Mouse (Mus musculus): Measurements from ENCODE around the gene Stac2.

Gene Stac2

GRCm38 (mm10) chr11:98037871-98038270, 15.4 kb downstream of the Stac2 start:
- DNase-seq (ENCODE audit: low read depth, low spot score), result no peak
- Histone ChIP-seq H3K27me3 (ENCODE audit: control insufficient read depth, insufficient read depth, low read length, poor library complexity, severe bottlenecking) (peaks cover 2% of the 10 kb centered on the region; the same call in 1 of the 2 replicates), H3K36me3 (ENCODE audit: control insufficient read depth, insufficient read depth, low read length, poor library complexity, severe bottlenecking) (peaks cover 4% of the 10 kb centered on the region; the same call in 1 of the 2 replicates)

- peaks cover 2% of the 10 kb centered on the region; the same call in 1 of the 2 replicates for H3K27me3 ChIP-seq (ENCODE audit: control insufficient read depth, insufficient read depth, low read length, poor library complexity, severe bottlenecking)
- H3K36me3 ChIP-seq (ENCODE audit: control insufficient read depth, insufficient read depth, low read length, poor library complexity, severe bottlenecking), result peaks cover 3% of the 10 kb centered on the region; the same call in 1 of the 2 replicates
- no peak for DNase-seq (ENCODE audit: low read depth, low spot score)
Observed at GRCm38 (mm10) chr11:98035977-98036377, 17.3 kb downstream of the Stac2 start.

- H3K27me3 ChIP-seq (ENCODE audit: control insufficient read depth, insufficient read depth, low read length, poor library complexity, severe bottlenecking), result peaks cover 2% of the 10 kb centered on the region; the same call in 1 of the 2 replicates
- H3K36me3 ChIP-seq (ENCODE audit: control insufficient read depth, insufficient read depth, low read length, poor library complexity, severe bottlenecking), result peaks cover 3% of the 10 kb centered on the region; the same call in 1 of the 2 replicates
- no peak for DNase-seq (ENCODE audit: low read depth, low spot score)
Observed at GRCm38 (mm10) chr11:98034840-98035239, 18.4 kb downstream of the Stac2 start.

- DNase-seq (ENCODE audit: low read depth, low spot score), result no peak
- peaks cover 3% of the 10 kb centered on the region; the same call in 1 of the 2 replicates for H3K36me3 ChIP-seq (ENCODE audit: control insufficient read depth, insufficient read depth, low read length, poor library complexity, severe bottlenecking)
- peaks cover 2% of the 10 kb centered on the region; the same call in 1 of the 2 replicates for H3K27me3 ChIP-seq (ENCODE audit: control insufficient read depth, insufficient read depth, low read length, poor library complexity, severe bottlenecking)
Observed at GRCm38 (mm10) chr11:98034061-98034460, 19.2 kb downstream of the Stac2 start.

- Histone ChIP-seq H3K27me3 (ENCODE audit: control insufficient read depth, insufficient read depth, low read length, poor library complexity, severe bottlenecking) (0 out of 2 replicates have a peak, but pooled peaks cover 2% of the 10 kb centered on the region), H3K36me3 (ENCODE audit: control insufficient read depth, insufficient read depth, low read length, poor library complexity, severe bottlenecking) (no peaks in the 10 kb centered on the region; the same call in none of the 2 replicates)
- peak; percentile 89 for DNase-seq (ENCODE audit: low read depth, low spot score)
Observed at GRCm38 (mm10) chr11:98031443-98031770, 21.9 kb downstream of the Stac2 start.

GRCm38 (mm10) chr11:98030701-98031442, 22.4 kb downstream of the Stac2 start:
- Histone ChIP-seq H3K36me3 (ENCODE audit: control insufficient read depth, insufficient read depth, low read length, poor library complexity, severe bottlenecking) (no peaks in the 10 kb centered on the region; the same call in none of the 2 replicates), H3K27me3 (ENCODE audit: control insufficient read depth, insufficient read depth, low read length, poor library complexity, severe bottlenecking) (no peaks in the 10 kb centered on the region)
- peak; percentile 49 for DNase-seq (ENCODE audit: low read depth, low spot score)

GRCm38 (mm10) chr11:98027785-98028184, 25.5 kb downstream of the Stac2 start:
- H3K36me3 ChIP-seq (ENCODE audit: control insufficient read depth, insufficient read depth, low read length, poor library complexity, severe bottlenecking), result no peaks in the 10 kb centered on the region; the same call in none of the 2 replicates
- no peaks in the 10 kb centered on the region for H3K27me3 ChIP-seq (ENCODE audit: control insufficient read depth, insufficient read depth, low read length, poor library complexity, severe bottlenecking)
- DNase-seq (ENCODE audit: low read depth, low spot score), result no peak

GRCm38 (mm10) chr11:98027297-98027688, 26.0 kb downstream of the Stac2 start:
- no peak for DNase-seq (ENCODE audit: low read depth, low spot score)
- Histone ChIP-seq H3K27me3 (ENCODE audit: control insufficient read depth, insufficient read depth, low read length, poor library complexity, severe bottlenecking) (no peaks in the 10 kb centered on the region), H3K36me3 (ENCODE audit: control insufficient read depth, insufficient read depth, low read length, poor library complexity, severe bottlenecking) (no peaks in the 10 kb centered on the region; the same call in none of the 2 replicates)

- no peaks in the 10 kb centered on the region for H3K27me3 ChIP-seq (ENCODE audit: control insufficient read depth, insufficient read depth, low read length, poor library complexity, severe bottlenecking)
- no peaks in the 10 kb centered on the region; the same call in none of the 2 replicates for H3K36me3 ChIP-seq (ENCODE audit: control insufficient read depth, insufficient read depth, low read length, poor library complexity, severe bottlenecking)
- DNase-seq (ENCODE audit: low read depth, low spot score), result peak; percentile 93
Observed at GRCm38 (mm10) chr11:98026570-98027296, 26.5 kb downstream of the Stac2 start, which contains the start of gene Rpl19. Gene Rpl19, plus strand, starts transcription at chr11:98026710.

GRCm38 (mm10) chr11:98026248-98026569, 27.1 kb downstream of the Stac2 start:
- H3K36me3 ChIP-seq (ENCODE audit: control insufficient read depth, insufficient read depth, low read length, poor library complexity, severe bottlenecking), result no peaks in the 10 kb centered on the region; the same call in none of the 2 replicates
- no peak for DNase-seq (ENCODE audit: low read depth, low spot score)
- no peaks in the 10 kb centered on the region for H3K27me3 ChIP-seq (ENCODE audit: control insufficient read depth, insufficient read depth, low read length, poor library complexity, severe bottlenecking)

GRCm38 (mm10) chr11:98024516-98024915, 28.7 kb downstream of the Stac2 start:
- Histone ChIP-seq H3K27me3 (ENCODE audit: control insufficient read depth, insufficient read depth, low read length, poor library complexity, severe bottlenecking) (no peaks in the 10 kb centered on the region), H3K36me3 (ENCODE audit: control insufficient read depth, insufficient read depth, low read length, poor library complexity, severe bottlenecking) (no peaks in the 10 kb centered on the region; the same call in 1 of the 2 replicates)
- DNase-seq (ENCODE audit: low read depth, low spot score), result no peak

GRCm38 (mm10) chr11:98022555-98023371, 30.5 kb downstream of the Stac2 start, which contains the start of gene Cacnb1:
Gene Cacnb1, minus strand, starts transcription at chr11:98023034.
- DNase-seq (ENCODE audit: low read depth, low spot score), result peak; percentile 54
- no peaks in the 10 kb centered on the region for H3K36me3 ChIP-seq (ENCODE audit: control insufficient read depth, insufficient read depth, low read length, poor library complexity, severe bottlenecking)
- H3K27me3 ChIP-seq (ENCODE audit: control insufficient read depth, insufficient read depth, low read length, poor library complexity, severe bottlenecking), result no peaks in the 10 kb centered on the region

GRCm38 (mm10) chr11:98022253-98022554, 31.1 kb downstream of the Stac2 start:
- Histone ChIP-seq H3K27me3 (ENCODE audit: control insufficient read depth, insufficient read depth, low read length, poor library complexity, severe bottlenecking) (no peaks in the 10 kb centered on the region), H3K36me3 (ENCODE audit: control insufficient read depth, insufficient read depth, low read length, poor library complexity, severe bottlenecking) (no peaks in the 10 kb centered on the region)
- DNase-seq (ENCODE audit: low read depth, low spot score), result no peak

- H3K36me3 ChIP-seq (ENCODE audit: control insufficient read depth, insufficient read depth, low read length, poor library complexity, severe bottlenecking), result no peaks in the 10 kb centered on the region; the same call in 1 of the 2 replicates
- DNase-seq (ENCODE audit: low read depth, low spot score), result no peak
- H3K27me3 ChIP-seq (ENCODE audit: control insufficient read depth, insufficient read depth, low read length, poor library complexity, severe bottlenecking), result no peaks in the 10 kb centered on the region
Observed at GRCm38 (mm10) chr11:98021565-98022252, 31.6 kb downstream of the Stac2 start.
